Mouse (Mus musculus) forebrain, embryonic 11.5 days (tissue): ENCODE results near the gene Lyrm1. TPM values are rescaled to one million over a fixed set of nuclear protein-coding genes. Genes with fewer than 3 reads are reported as not detected.

ENCODE experiments used
- ATAC-seq: fragments of 200-750 bp; cut with Nextera tagmentation; replicated peaks from 2 replicates; pipeline ENCODE4 v1.8.0; 2017; ENCODE audit warnings: moderate TSS enrichment; ENCODE audit not compliant: low FRiP score
- DNase-seq: peaks from one replicate; pipeline ENCODE4 v3.0.0-alpha.2; 2017; ENCODE audit warnings: low spot score
- H3K27ac ChIP-seq: fragments of 300-500 bp; sonication (generic); 2 replicates; pipeline ENCODE4 v1.5.1; 2014; ENCODE audit warnings: low read depth, low read length
- H3K27me3 ChIP-seq: fragments of 300-500 bp; sonication (generic); 2 replicates; pipeline ENCODE4 v1.6.1; 2014; ENCODE audit warnings: mild to moderate bottlenecking, low read length, mixed read lengths; ENCODE audit not compliant: control insufficient read depth, insufficient read depth
- H3K36me3 ChIP-seq: fragments of 300-500 bp; sonication (generic); 2 replicates; pipeline ENCODE4 v1.6.1; 2014; ENCODE audit warnings: mild to moderate bottlenecking, low read length, moderate library complexity, mixed read lengths; ENCODE audit not compliant: control insufficient read depth, insufficient read depth
- H3K4me1 ChIP-seq: fragments of 300-500 bp; sonication (generic); replicated peaks from 2 replicates; pipeline ENCODE4 v1.6.1; 2014; ENCODE audit warnings: low read length, mixed read lengths; ENCODE audit not compliant: control insufficient read depth, insufficient read depth
- H3K4me2 ChIP-seq: fragments of 300-500 bp; sonication (generic); 2 replicates; pipeline ENCODE4 v1.6.1; 2014; ENCODE audit warnings: low read depth, mild to moderate bottlenecking, low read length, moderate library complexity, mixed read lengths; ENCODE audit not compliant: severe bottlenecking
- H3K4me3 ChIP-seq: fragments of 300-500 bp; sonication (generic); 2 replicates; pipeline ENCODE4 v1.5.1; 2014; ENCODE audit warnings: low read depth, low read length
- H3K9ac ChIP-seq: fragments of 300-500 bp; sonication (generic); 2 replicates; pipeline ENCODE4 v1.6.1; 2014; ENCODE audit warnings: low read length
- H3K9me3 ChIP-seq: fragments of 300-500 bp; sonication (generic); 2 replicates; pipeline ENCODE4 v1.6.1; 2016; ENCODE audit warnings: low read length, mixed read lengths; ENCODE audit not compliant: control insufficient read depth
- WGBS: fragments of 180-500 bp; shearing (Covaris S2); extraction: QIAGEN DNeasy Blood & Tissue Kit; methylation state at CpG from one replicate; pipeline ENCODE4 v1.1.7; 2014; 5-methylcytosine and 5-hydroxymethylcytosine counted together
- polyA plus RNA-seq: library from polyadenylated mRNA; unstranded; fragments of >200 nt; fragmentation: Nextera tagmentation; extraction: Ambion mirVana; gene quantifications from 2 replicates; pipeline ENCODE4 v1.2.1, GENCODE M21; 2014

Lyrm1 gene
- polyA plus RNA-seq, 1 experiment from 2014 or later: 10.2 TPM

- H3K4me1 ChIP-seq: no peaks in the 10 kb centered on the region
- H3K27me3 ChIP-seq: no peaks in the 10 kb centered on the region
- no peak overlapping the region for H3K4me2 ChIP-seq
- 72% methylated on average over 2 of the region's 2 CpGs for WGBS
- no peaks in the 10 kb centered on the region for H3K36me3 ChIP-seq
- H3K4me3 ChIP-seq: no peak overlapping the region
- ATAC-seq (no peak), DNase-seq (no peak)
- H3K9ac ChIP-seq: no peak overlapping the region
- no peaks in the 10 kb centered on the region for H3K9me3 ChIP-seq
- H3K27ac ChIP-seq: no peak overlapping the region
These were observed 33.3 kb downstream of the Lyrm1 start for GRCm38 (mm10) chr7:119928783-119929440.

GRCm38 (mm10) chr7:119936321-119936720, 40.7 kb downstream of the Lyrm1 start:
- DNase-seq (no peak), ATAC-seq (no peak)
- Histone ChIP-seq H3K36me3 (no peaks in the 10 kb centered on the region), H3K27me3 (no peaks in the 10 kb centered on the region), H3K9ac (no peak overlapping the region), H3K4me2 (no peak overlapping the region), H3K4me1 (no peaks in the 10 kb centered on the region), H3K27ac (no peak overlapping the region), H3K9me3 (no peaks in the 10 kb centered on the region), H3K4me3 (no peak overlapping the region)

GRCm38 (mm10) chr7:119937036-119937435, 41.4 kb downstream of the Lyrm1 start:
- WGBS: 88% methylated on average over 5 of the region's 5 CpGs
- no peak overlapping the region for H3K9ac ChIP-seq
- no peak overlapping the region for H3K4me2 ChIP-seq
- H3K4me1 ChIP-seq: no peaks in the 10 kb centered on the region
- no peaks in the 10 kb centered on the region for H3K9me3 ChIP-seq
- no peak overlapping the region for H3K4me3 ChIP-seq
- ATAC-seq (no peak), DNase-seq (no peak)
- H3K27ac ChIP-seq: no peak overlapping the region
- H3K27me3 ChIP-seq: no peaks in the 10 kb centered on the region
- no peaks in the 10 kb centered on the region for H3K36me3 ChIP-seq

- ATAC-seq (no peak), DNase-seq (no peak)
- 62% methylated on average over 2 of the region's 2 CpGs for WGBS
- H3K27ac ChIP-seq: no peak overlapping the region
- no peaks in the 10 kb centered on the region for H3K4me1 ChIP-seq
- no peak overlapping the region for H3K9ac ChIP-seq
- H3K4me2 ChIP-seq: no peak overlapping the region
- H3K27me3 ChIP-seq: no peaks in the 10 kb centered on the region
- no peaks in the 10 kb centered on the region for H3K36me3 ChIP-seq
- H3K4me3 ChIP-seq: no peak overlapping the region
- no peaks in the 10 kb centered on the region for H3K9me3 ChIP-seq
These were observed 45.9 kb downstream of the Lyrm1 start for GRCm38 (mm10) chr7:119941569-119941968.

- H3K27me3 ChIP-seq: no peaks in the 10 kb centered on the region
- 78% methylated on average over 1 of the region's 1 CpGs for WGBS
- H3K4me3 ChIP-seq: no peak overlapping the region
- ATAC-seq: no peak
- H3K4me1 ChIP-seq: no peaks in the 10 kb centered on the region
- H3K9me3 ChIP-seq: no peaks in the 10 kb centered on the region
- H3K36me3 ChIP-seq: no peaks in the 10 kb centered on the region
- DNase-seq: no peak
- no peak overlapping the region for H3K9ac ChIP-seq
- no peak overlapping the region for H3K4me2 ChIP-seq
- H3K27ac ChIP-seq: no peak overlapping the region
These were observed 58.4 kb downstream of the Lyrm1 start for GRCm38 (mm10) chr7:119954047-119954446.

GRCm38 (mm10) chr7:119957421-119957820, 61.8 kb downstream of the Lyrm1 start:
- Histone ChIP-seq H3K36me3 (no peaks in the 10 kb centered on the region), H3K27ac (no peak overlapping the region), H3K27me3 (no peaks in the 10 kb centered on the region), H3K4me2 (no peak overlapping the region), H3K9ac (no peak overlapping the region), H3K4me1 (no peaks in the 10 kb centered on the region), H3K4me3 (no peak overlapping the region), H3K9me3 (no peaks in the 10 kb centered on the region)
- DNase-seq: no peak
- ATAC-seq: no peak

- H3K4me3 ChIP-seq: no peak overlapping the region
- no peak overlapping the region for H3K9ac ChIP-seq
- no peak overlapping the region for H3K4me2 ChIP-seq
- no peaks in the 10 kb centered on the region for H3K36me3 ChIP-seq
- H3K9me3 ChIP-seq: no peaks in the 10 kb centered on the region
- H3K27ac ChIP-seq: no peak overlapping the region
- H3K4me1 ChIP-seq: no peaks in the 10 kb centered on the region
- WGBS: 73% methylated on average over 4 of the region's 4 CpGs
- no peaks in the 10 kb centered on the region for H3K27me3 ChIP-seq
- no peak for DNase-seq
- ATAC-seq: no peak
These were observed 63.4 kb downstream of the Lyrm1 start for GRCm38 (mm10) chr7:119959091-119959490.

GRCm38 (mm10) chr7:119959491-119959890, 63.8 kb downstream of the Lyrm1 start:
- Histone ChIP-seq H3K27ac (no peak overlapping the region), H3K4me2 (no peak overlapping the region), H3K4me3 (no peak overlapping the region), H3K9me3 (no peaks in the 10 kb centered on the region), H3K27me3 (no peaks in the 10 kb centered on the region), H3K4me1 (no peaks in the 10 kb centered on the region), H3K9ac (no peak overlapping the region), H3K36me3 (no peaks in the 10 kb centered on the region)
- ATAC-seq (no peak), DNase-seq (no peak)
- 94% methylated on average over 4 of the region's 4 CpGs for WGBS

GRCm38 (mm10) chr7:119960006-119960405, 64.3 kb downstream of the Lyrm1 start:
- no peak for ATAC-seq
- Histone ChIP-seq H3K4me3 (no peak overlapping the region), H3K9ac (no peak overlapping the region), H3K36me3 (no peaks in the 10 kb centered on the region), H3K4me1 (no peaks in the 10 kb centered on the region), H3K27ac (no peak overlapping the region), H3K4me2 (no peak overlapping the region), H3K27me3 (no peaks in the 10 kb centered on the region), H3K9me3 (no peaks in the 10 kb centered on the region)
- 81% methylated on average over 6 of the region's 6 CpGs for WGBS
- no peak for DNase-seq
